Mouse (Mus musculus) adrenal gland, postnatal 10 days (tissue): Measurements from ENCODE around the gene Tbl3. TPM values are rescaled to one million over a fixed set of nuclear protein-coding genes. Genes with fewer than 3 reads are reported as not detected.
"Not testable (repeated sequence)": the region's sequence is repeated elsewhere in the genome, so short reads cannot be mapped to it uniquely, and the experiment has no call there.

ENCODE experiments used
- DNase-seq: peaks from one replicate; pipeline ENCODE4 v3.0.0; 2021; ENCODE audit warnings: mixed read lengths
- total RNA-seq, 2 experiments: library from RNA; stranded (reverse); gene quantifications; 2 replicates each; pipeline ENCODE4 v1.2.3; 2021

Tbl3 gene
- total RNA-seq, 2 experiments from 2014 or later: 39.1 to 39.9 TPM

GRCm38 (mm10) chr17:24696011-24696697 is 11.3 kb downstream of the Tbl3 start, which contains the start of the genes Gfer and Noxo1:
Gene Gfer, minus strand, starts transcription at chr17:24696156.
Gene Noxo1, plus strand, starts transcription at chr17:24696234.
- peak; percentile 96 for DNase-seq

GRCm38 (mm10) chr17:24695326-24696010 is 12.0 kb downstream of the Tbl3 start:
- no peak for DNase-seq

DNA sequence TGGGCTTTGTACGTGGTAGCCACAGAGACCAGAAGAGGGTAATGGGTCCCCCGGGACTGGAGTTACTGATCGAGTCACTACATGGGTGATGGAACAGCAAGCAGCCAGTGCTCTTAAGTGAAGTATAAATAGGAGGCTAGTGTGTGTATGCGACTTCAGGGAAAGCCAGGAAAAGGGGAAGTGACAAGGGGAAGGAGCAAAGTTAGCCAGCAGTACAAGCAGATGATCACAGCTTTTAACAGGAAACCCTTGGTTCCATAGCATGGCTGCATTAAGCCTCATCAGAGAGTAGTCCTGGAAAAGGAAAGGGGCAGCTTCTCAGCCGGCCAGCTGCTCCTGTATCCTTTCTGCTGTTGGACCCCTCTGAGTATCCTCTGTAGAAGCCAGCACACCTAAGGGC is 15.1 kb downstream of the Tbl3 start:
- no peak for DNase-seq

- no peak for DNase-seq
These were observed 18.0 kb downstream of the Tbl3 start, which contains the start of gene Syngr3 for GRCm38 (mm10) chr17:24689251-24690081. Gene Syngr3, minus strand, starts transcription at chr17:24689955.

- no peak for DNase-seq
These were observed 19.9 kb downstream of the Tbl3 start for GRCm38 (mm10) chr17:24687599-24687998.

DNA sequence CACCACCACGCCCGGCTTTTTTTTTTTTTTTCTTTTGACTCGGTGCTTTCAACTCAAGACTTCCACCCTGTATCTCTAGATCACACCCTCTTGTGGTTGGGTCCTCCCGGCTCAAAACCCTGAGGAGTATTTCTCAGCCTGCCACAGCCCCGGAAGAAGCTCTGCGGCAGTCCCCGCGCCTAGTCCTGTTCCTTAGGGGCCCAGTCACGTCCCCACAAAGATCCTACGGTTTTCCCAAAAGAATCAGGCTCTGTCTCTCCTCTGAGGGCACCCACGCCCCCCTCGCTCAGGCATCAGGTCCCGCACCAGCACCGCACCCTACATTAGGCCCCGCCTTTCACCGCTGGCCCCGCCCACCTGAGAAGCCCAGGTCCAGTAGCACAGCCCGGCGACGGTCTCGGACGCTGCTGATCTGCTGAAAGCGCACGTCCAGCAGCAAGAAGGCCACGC is 20.3 kb downstream of the Tbl3 start:
- DNase-seq: peak; percentile 75

DNA sequence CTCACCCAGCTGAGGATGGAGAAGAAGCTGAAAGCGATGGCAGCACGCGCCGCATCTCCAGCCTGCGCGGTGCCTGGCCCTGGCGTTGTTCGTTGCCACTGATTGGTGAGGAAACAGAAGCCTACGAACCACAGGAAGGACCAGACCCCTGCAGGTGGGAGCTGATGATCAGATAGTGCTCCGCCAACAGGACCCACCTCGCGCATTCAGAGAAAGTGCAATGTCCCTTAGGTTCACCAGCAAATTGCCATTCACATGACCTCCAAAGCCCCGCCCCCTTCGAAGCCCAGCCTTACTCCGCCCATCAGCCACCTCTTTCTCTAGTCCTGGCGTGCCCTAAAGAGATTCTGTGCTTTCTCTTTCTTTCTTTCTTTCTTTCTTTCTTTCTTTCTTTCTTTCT is 20.9 kb downstream of the Tbl3 start:
- DNase-seq: peak; percentile 65

DNA sequence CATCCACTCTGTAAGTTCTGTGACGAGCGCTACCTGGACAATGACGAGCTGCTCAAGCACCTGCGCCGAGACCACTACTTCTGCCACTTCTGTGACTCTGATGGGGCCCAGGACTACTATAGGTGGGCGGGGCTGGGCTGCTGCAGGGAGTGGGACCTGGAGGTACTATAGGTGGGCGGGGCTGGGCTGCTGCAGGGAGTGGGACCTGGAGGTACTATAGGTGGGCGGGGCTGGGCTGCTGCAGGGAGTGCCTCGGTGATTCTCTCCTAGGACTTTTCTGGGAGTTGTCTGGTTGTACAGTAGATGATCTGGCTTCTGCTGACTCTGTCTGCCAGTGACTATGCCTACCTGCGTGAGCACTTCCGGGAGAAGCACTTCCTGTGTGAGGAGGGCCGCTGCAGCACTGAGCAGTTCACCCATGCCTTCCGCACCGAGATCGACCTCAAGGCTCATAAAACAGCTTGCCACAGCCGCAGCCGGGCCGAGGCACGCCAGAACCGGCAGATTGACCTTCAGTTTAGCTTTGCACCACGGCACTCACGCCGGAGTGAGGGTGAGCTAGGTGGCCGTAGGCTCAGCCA is 29.9 kb downstream of the Tbl3 start:
- no peak for DNase-seq

DNA sequence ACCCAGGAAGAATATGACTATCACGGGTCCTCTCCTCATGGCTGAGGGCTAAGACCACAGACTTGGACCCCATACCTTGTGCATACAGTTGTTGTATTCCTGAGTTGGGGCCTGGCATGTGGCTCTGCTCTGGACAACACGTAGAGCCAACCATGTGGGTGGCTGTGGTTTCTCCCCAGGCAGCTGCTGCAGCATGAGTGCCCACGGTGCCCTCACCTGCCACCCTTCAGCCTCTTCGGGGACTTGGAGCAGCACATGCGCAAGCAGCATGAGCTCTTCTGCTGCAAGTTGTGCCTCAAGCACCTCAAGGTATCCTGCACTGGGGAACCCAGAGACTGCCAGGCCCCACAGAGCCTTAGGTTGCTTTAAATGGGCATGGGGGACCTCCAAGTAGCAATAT is 30.6 kb downstream of the Tbl3 start:
- no peak for DNase-seq

DNA sequence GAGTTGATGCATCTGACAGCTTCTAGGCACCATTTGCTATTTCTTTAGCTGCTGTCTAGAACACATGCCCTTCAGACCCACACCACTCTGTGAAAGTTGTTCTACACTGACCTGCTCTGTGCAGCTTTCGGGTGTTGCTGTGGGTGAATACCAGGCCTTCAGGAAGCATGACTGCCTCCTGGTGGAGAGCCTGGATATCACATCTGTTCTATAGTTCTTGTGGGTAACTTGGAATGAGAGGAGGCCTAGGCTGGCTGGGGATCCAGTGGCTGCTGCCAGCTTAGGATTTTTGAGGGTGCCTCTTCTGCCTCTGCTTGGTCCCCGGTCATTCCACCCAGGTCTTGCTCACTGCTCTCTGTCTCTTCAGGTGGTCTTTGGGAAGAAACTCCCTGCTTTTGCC is 31.3 kb downstream of the Tbl3 start:
- peak; percentile 78 for DNase-seq

DNA sequence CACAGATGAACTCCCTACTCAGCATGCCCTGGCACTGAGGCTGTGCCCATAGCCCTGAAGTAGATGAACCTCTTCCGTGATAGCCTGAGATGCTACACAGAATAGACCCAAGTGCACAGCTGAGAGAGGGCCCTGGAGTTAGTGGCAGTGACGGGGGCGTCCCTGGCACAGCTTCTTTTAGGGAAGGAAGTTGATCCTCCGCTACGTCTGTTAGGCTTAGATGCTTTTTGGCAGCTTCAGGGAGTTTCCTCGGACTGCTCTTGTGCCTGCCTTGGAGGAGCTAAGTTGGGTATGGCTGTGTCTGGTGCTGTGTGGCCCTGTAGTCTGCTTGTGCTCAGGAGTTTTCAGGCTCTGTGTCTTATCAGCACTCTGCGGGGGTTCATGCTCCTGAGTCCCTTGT is 33.2 kb downstream of the Tbl3 start:
- no peak for DNase-seq

- peak; percentile 75 for DNase-seq
These were observed 35.3 kb downstream of the Tbl3 start for GRCm38 (mm10) chr17:24672141-24672540.

GRCm38 (mm10) chr17:24671346-24671745 is 36.1 kb downstream of the Tbl3 start:
- DNase-seq: no peak

- no peak for DNase-seq
These were observed 37.1 kb downstream of the Tbl3 start for GRCm38 (mm10) chr17:24670246-24670844.

DNA sequence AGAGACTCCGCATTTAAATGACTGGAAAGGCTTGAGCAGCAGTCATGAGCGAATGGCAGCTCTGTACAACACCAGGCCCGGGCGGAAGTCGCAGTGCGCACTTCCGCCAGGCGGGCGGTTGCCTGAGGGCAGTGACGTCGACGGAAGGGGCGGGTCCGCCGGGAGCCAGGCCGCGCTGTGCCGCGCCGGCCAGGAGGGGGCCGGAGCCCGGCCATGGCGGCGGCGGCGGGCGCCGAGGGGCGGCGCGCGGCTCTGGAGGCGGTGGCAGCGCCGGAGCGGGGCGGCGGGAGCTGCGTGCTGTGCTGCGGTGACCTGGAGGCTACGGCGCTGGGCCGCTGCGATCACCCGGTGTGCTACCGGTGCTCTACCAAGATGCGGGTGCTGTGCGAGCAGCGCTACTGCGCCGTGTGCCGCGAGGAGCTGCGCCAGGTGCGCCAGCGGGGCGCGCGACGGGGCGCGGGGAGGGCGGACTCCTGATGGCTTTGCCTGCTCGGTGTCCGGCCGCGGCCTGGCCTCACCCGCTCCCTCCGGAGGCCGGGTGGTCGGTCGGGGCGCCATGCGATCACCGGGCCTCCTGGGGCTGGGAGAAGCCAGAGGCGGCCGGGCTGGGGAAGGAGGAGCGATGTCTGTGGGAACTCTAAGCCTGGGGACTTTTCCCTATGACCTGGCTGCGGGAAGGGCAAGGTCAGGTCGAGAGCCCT is 37.8 kb downstream of the Tbl3 start, which contains the start of gene Zfp598:
Zfp598 (plus strand) TSS at position 143 of the 701 bp plus-strand sequence.
- peak; percentile 98 for DNase-seq

DNA sequence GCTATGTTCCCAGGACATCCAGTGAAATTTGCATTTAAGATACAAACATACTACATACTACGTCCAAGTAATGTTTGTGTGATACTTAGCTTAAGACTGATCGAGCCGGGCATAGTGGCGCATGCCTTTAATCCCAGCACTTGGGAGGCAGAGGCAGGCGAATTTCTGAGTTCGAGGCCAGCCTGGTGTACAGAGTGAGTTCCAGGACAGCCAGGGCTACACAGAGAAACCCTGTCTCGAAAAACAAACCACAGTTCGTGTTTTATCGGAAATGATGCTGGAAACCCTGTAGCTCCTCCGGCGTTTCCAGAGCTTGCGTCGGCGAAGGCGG is 38.3 kb downstream of the Tbl3 start:
- not testable (repeated sequence) for DNase-seq

GRCm38 (mm10) chr17:24667416-24667815 is 40.0 kb downstream of the Tbl3 start:
- DNase-seq: peak; percentile 66

- DNase-seq: not testable (repeated sequence)
These were observed 40.4 kb downstream of the Tbl3 start for GRCm38 (mm10) chr17:24667011-24667410.

GRCm38 (mm10) chr17:24658017-24658758 is 49.3 kb downstream of the Tbl3 start, which contains the start of gene Npw:
Gene Npw, minus strand, starts transcription at chr17:24658457.
- DNase-seq: no peak

DNA sequence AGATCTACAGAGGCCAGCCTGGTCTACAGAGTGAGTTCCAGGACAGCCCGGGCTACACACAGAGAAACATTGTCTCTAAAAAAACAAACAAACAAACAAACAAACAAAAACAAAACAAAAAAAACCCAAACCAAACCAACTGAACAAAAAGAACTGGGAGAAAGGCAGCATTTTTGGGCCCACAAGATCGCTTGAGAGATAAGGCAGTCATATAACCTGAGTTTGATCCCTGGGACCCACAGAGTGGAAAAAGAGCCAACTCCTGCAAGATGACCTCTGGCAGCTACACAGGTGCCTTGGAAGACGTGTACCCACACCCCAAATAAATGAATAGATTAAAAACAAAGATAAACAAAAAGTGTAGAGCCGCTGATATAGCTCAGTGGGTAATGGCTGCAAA is 52.5 kb downstream of the Tbl3 start:
- DNase-seq: no peak
